Mouse (Mus musculus) liver, embryonic 14.5 days (tissue): ENCODE measurements around the gene Tmem185b.

Experiments
- CTCF ChIP-seq: IDR thresholded peaks from 2 replicates; pipeline ENCODE4 v1.5.1; 2016; ENCODE audit warnings: antibody characterized with exemption, low read depth, control low read depth
- EP300 ChIP-seq: IDR thresholded peaks from 2 replicates; pipeline ENCODE4 v1.6.1; 2016; ENCODE audit warnings: antibody characterized with exemption, low read depth

- no peak for TF ChIP-seq CTCF
- no peak for TF ChIP-seq EP300
Measured at GRCm38 (mm10) chr1:119533093-119533805, 7.3 kb downstream of the Tmem185b start.
